In genomic region chr10:66172803-66173202, GRCm38 (mm10) we compare ENCODE assay signal across 27 mouse cellular contexts.
DNase-seq lines count a peak whose midpoint lies in the region; ATAC-seq and TF ChIP-seq lines count a peak whose summit lies in the region.
"Had no signal": no experiment of that assay in that cellular context is flagged by ENCODE, and none has a peak within 500 bp of the region (broad histone marks: within the 10 kb centered on the region; RNA-seq: fewer than 3 reads in every experiment).

No protein-coding gene starts in this region.

- no peak overlapping the region for H3K27ac ChIP-seq in hindbrain, postnatal 0 days
- no peak overlapping the region for H3K27ac ChIP-seq in hindbrain, embryonic 14.5 days
- H3K27ac ChIP-seq in limb, embryonic 12.5 days, result no peak overlapping the region
- H3K27ac ChIP-seq: embryonic facial prominence, embryonic 12.5 days; forebrain, embryonic 12.5 days; heart, embryonic 15.5 days; layer of hippocampus, adult 2 months; left cerebral cortex, adult 2 months; limb, embryonic 15.5 days; liver, embryonic 14.5 days had no signal

- ATAC-seq in hindbrain, postnatal 0 days, result peak; percentile 51; the same call in 1 of the 2 replicates
- no peak for ATAC-seq in hindbrain, embryonic 14.5 days (ENCODE audit: low FRiP score)
- 0 out of 2 replicates have a peak, but pooled peaks have one; percentile 42 for ATAC-seq in limb, embryonic 12.5 days (ENCODE audit: insufficient number of reproducible peaks, insufficient read depth, low FRiP score, low TSS enrichment, low read depth)
- ATAC-seq: activated CD4-positive, CD25-positive, alpha-beta regulatory T cell, adult 4 months; hindbrain, embryonic 16.5 days; intestine, embryonic 16.5 days had no signal

- H3K4me1 ChIP-seq in hindbrain, postnatal 0 days (ENCODE audit: insufficient read depth, low read length), result no peaks in the 10 kb centered on the region
- no peaks in the 10 kb centered on the region for H3K4me1 ChIP-seq in hindbrain, embryonic 14.5 days (replicated peaks; ENCODE audit: control insufficient read depth, insufficient read depth, low read length)
- peaks cover 4% of the 10 kb centered on the region; the same call in 1 of the 2 replicates for H3K4me1 ChIP-seq in limb, embryonic 12.5 days (replicated peaks)
- H3K4me1 ChIP-seq: embryonic facial prominence, embryonic 12.5 days; forebrain, embryonic 12.5 days; heart, embryonic 15.5 days; limb, embryonic 15.5 days; megakaryocyte, embryonic 14.5 days had no signal

- intact Hi-C loops in gastrocnemius, postnatal 36 days (cut with DNase I), result no loop called here

- H3K9me3 ChIP-seq in hindbrain, postnatal 0 days (ENCODE audit: low read length), result no peaks in the 10 kb centered on the region
- H3K9me3 ChIP-seq in hindbrain, embryonic 14.5 days (ENCODE audit: control insufficient read depth, low read length), result no peaks in the 10 kb centered on the region
- no peaks in the 10 kb centered on the region for H3K9me3 ChIP-seq in limb, embryonic 12.5 days
- H3K9me3 ChIP-seq: embryonic facial prominence, embryonic 12.5 days; forebrain, embryonic 12.5 days; heart, embryonic 15.5 days; limb, embryonic 15.5 days had no signal

- TF ChIP-seq CTCF in hindbrain, postnatal 0 days (IDR thresholded peaks at IDR 0.05; ENCODE audit: low read depth), result no peak

- H3K27me3 ChIP-seq in hindbrain, postnatal 0 days (ENCODE audit: insufficient read depth, low read length), result no peaks in the 10 kb centered on the region
- H3K27me3 ChIP-seq in hindbrain, embryonic 14.5 days (ENCODE audit: control insufficient read depth, insufficient read depth, low read length), result no peaks in the 10 kb centered on the region
- H3K27me3 ChIP-seq in limb, embryonic 12.5 days, result peaks cover 2% of the 10 kb centered on the region; the same call in 1 of the 2 replicates
- H3K27me3 ChIP-seq: embryonic facial prominence, embryonic 12.5 days; forebrain, embryonic 12.5 days; heart, embryonic 15.5 days; limb, embryonic 15.5 days; megakaryocyte, embryonic 14.5 days had no signal

- no peak overlapping the region for H3K9ac ChIP-seq in hindbrain, postnatal 0 days (replicated peaks; ENCODE audit: low read length)
- no peak overlapping the region for H3K9ac ChIP-seq in hindbrain, embryonic 14.5 days
- no peak overlapping the region for H3K9ac ChIP-seq in limb, embryonic 12.5 days (replicated peaks)
- H3K9ac ChIP-seq: embryonic facial prominence, embryonic 12.5 days; forebrain, embryonic 12.5 days; heart, embryonic 15.5 days; limb, embryonic 15.5 days; liver, embryonic 14.5 days; lung, embryonic 14.5 days had no signal

- 47% methylated on average over 4 of the region's 4 CpGs for WGBS in hindbrain, postnatal 0 days
- WGBS in hindbrain, embryonic 14.5 days, result 73% methylated on average over 4 of the region's 4 CpGs
- WGBS in limb, embryonic 12.5 days, result 44% methylated on average over 4 of the region's 4 CpGs

- no peak overlapping the region for H3K4me3 ChIP-seq in hindbrain, postnatal 0 days (ENCODE audit: low read length)
- H3K4me3 ChIP-seq in hindbrain, embryonic 14.5 days (replicated peaks; ENCODE audit: low read length), result no peak overlapping the region
- H3K4me3 ChIP-seq in limb, embryonic 12.5 days (replicated peaks), result no peak overlapping the region
- H3K4me3 ChIP-seq: embryonic facial prominence, embryonic 12.5 days; erythroblast, embryonic 14.5 days; forebrain, embryonic 12.5 days; heart, embryonic 15.5 days; layer of hippocampus, adult 2 months; left cerebral cortex, adult 2 months; limb, embryonic 15.5 days; megakaryocyte, embryonic 14.5 days had no signal

- H3K36me3 ChIP-seq in hindbrain, postnatal 0 days (ENCODE audit: insufficient read depth, low read length), result no peaks in the 10 kb centered on the region
- no peaks in the 10 kb centered on the region for H3K36me3 ChIP-seq in hindbrain, embryonic 14.5 days (replicated peaks; ENCODE audit: control insufficient read depth, insufficient read depth)
- no peaks in the 10 kb centered on the region for H3K36me3 ChIP-seq in limb, embryonic 12.5 days
- H3K36me3 ChIP-seq: embryonic facial prominence, embryonic 12.5 days; forebrain, embryonic 12.5 days; heart, embryonic 15.5 days; limb, embryonic 15.5 days had no signal

- no peak overlapping the region for H3K4me2 ChIP-seq in hindbrain, postnatal 0 days (ENCODE audit: low read depth, low read length)
- H3K4me2 ChIP-seq in hindbrain, embryonic 14.5 days (replicated peaks), result no peak overlapping the region
- H3K4me2 ChIP-seq in limb, embryonic 12.5 days, result no peak overlapping the region
- H3K4me2 ChIP-seq: embryonic facial prominence, embryonic 12.5 days; forebrain, embryonic 12.5 days; heart, embryonic 15.5 days; limb, embryonic 15.5 days; lung, embryonic 14.5 days had no signal

- peak; percentile 31 for DNase-seq in hindbrain, postnatal 0 days (ENCODE audit: low spot score)
- DNase-seq in hindbrain, embryonic 14.5 days (ENCODE audit: low spot score), result no peak
- peak; percentile 7 for DNase-seq in 3T3-L1 (ENCODE audit: low read depth, low spot score)
- DNase-seq in embryo, embryonic 11 days, result peak; percentile 23
- DNase-seq in layer of hippocampus, adult 9-10 months (ENCODE audit: low spot score), result no peak
- no peak for DNase-seq in gastrocnemius, postnatal 36 days
- DNase-seq: adrenal gland, adult 8-10 months; cerebellum, adult 18-20 months; cerebellum, postnatal 36 days; heart, postnatal 36 days; kidney, adult 9 months; kidney, postnatal 14 days; lung, embryonic 14.5 days; thymus, postnatal 25 days had no signal

Comparison
In these comparisons a context has a peak if more than half of its experiments do, and no peak if none do; other contexts are left out.
1. DNase-seq: peak in hindbrain, postnatal 0 days (single experiment), 3T3-L1 (single experiment) and embryo, embryonic 11 days (single experiment); none in hindbrain, embryonic 14.5 days (single experiment), layer of hippocampus, adult 9-10 months (single experiment) and gastrocnemius, postnatal 36 days (0 of 2).